Mouse (Mus musculus) embryonic fibroblast, embryonic 13.5 days (primary cell): ENCODE data around the gene Xiap. TPM values are rescaled to one million over a fixed set of nuclear protein-coding genes. Genes with fewer than 3 reads are reported as not detected.

Experiments used
- H3K27ac ChIP-seq: 2 replicates; pipeline ENCODE4 v1.5.1; 2012; ENCODE audit warnings: low read length, control low read depth, inconsistent platforms; ENCODE audit not compliant: insufficient read depth
- H3K4me1 ChIP-seq: 2 replicates; pipeline ENCODE4 v1.6.1; 2011; ENCODE audit warnings: low read length; ENCODE audit not compliant: control insufficient read depth, insufficient read depth
- H3K4me3 ChIP-seq: 2 replicates; pipeline ENCODE4 v1.5.1; 2011; ENCODE audit warnings: mild to moderate bottlenecking, control low read depth, low read length; ENCODE audit not compliant: insufficient read depth
- CTCF ChIP-seq: IDR thresholded peaks from 2 replicates; pipeline ENCODE4 v1.5.1; 2011; ENCODE audit warnings: mild to moderate bottlenecking, control low read depth, low read length, moderate library complexity, borderline replicate concordance; ENCODE audit not compliant: insufficient read depth
- POLR2A ChIP-seq: IDR thresholded peaks from 2 replicates; pipeline ENCODE4 v1.6.1; 2011; ENCODE audit warnings: low read depth, mild to moderate bottlenecking, control low read depth, low read length, moderate library complexity
- polyA plus RNA-seq: library from polyadenylated mRNA; stranded (reverse); fragments of >200 nt; gene quantifications from 2 replicates; pipeline ENCODE4 v1.2.4, GENCODE M21; 2011; ENCODE audit warnings: low read depth; ENCODE audit not compliant: missing spikeins, insufficient read length

Gene Xiap
- polyA plus RNA-seq, 1 experiment, result 47.4 TPM

GRCm38 (mm10) chrX:42068875-42069257, 9.4 kb downstream of the Xiap start:
- no peak for TF ChIP-seq POLR2A
- no peak for TF ChIP-seq CTCF
- Histone ChIP-seq H3K4me3 (peak overlapping the region; percentile 62), H3K4me1 (no peaks in the 10 kb centered on the region; the same call in 1 of the 2 replicates), H3K27ac (peak overlapping the region; percentile 99)

- H3K27ac ChIP-seq, result no peak overlapping the region
- no peak overlapping the region for H3K4me3 ChIP-seq
- no peak for TF ChIP-seq CTCF
- no peak for TF ChIP-seq POLR2A
- H3K4me1 ChIP-seq, result peaks cover 2% of the 10 kb centered on the region; the same call in 1 of the 2 replicates
These were observed 28.3 kb downstream of the Xiap start for GRCm38 (mm10) chrX:42087731-42088130.

GRCm38 (mm10) chrX:42088136-42088535, 28.7 kb downstream of the Xiap start:
- H3K27ac ChIP-seq, result no peak overlapping the region
- TF ChIP-seq POLR2A, result no peak
- TF ChIP-seq CTCF, result no peak
- H3K4me1 ChIP-seq, result peaks cover 2% of the 10 kb centered on the region; the same call in 1 of the 2 replicates
- no peak overlapping the region for H3K4me3 ChIP-seq

GRCm38 (mm10) chrX:42107137-42107536, 47.7 kb downstream of the Xiap start:
- TF ChIP-seq CTCF (no peak), POLR2A (no peak)

GRCm38 (mm10) chrX:42110585-42110984, 51.1 kb downstream of the Xiap start:
- no peak for TF ChIP-seq CTCF
- no peak for TF ChIP-seq POLR2A
- no peak overlapping the region for H3K4me3 ChIP-seq
- H3K4me1 ChIP-seq, result no peaks in the 10 kb centered on the region
- H3K27ac ChIP-seq, result no peak overlapping the region

More at GRCm38 (mm10) chrX:42107137-42107536, 47.7 kb downstream of the Xiap start:
- Histone ChIP-seq H3K4me3 (no peak overlapping the region), H3K4me1 (no peaks in the 10 kb centered on the region; the same call in 1 of the 2 replicates), H3K27ac (no peak overlapping the region)

- Histone ChIP-seq H3K4me1 (no peaks in the 10 kb centered on the region), H3K4me3 (no peak overlapping the region), H3K27ac (no peak overlapping the region)
- TF ChIP-seq POLR2A, result no peak
- TF ChIP-seq CTCF, result no peak
These were observed 60.1 kb downstream of the Xiap start for GRCm38 (mm10) chrX:42119442-42120048.

- TF ChIP-seq CTCF, result no peak
- TF ChIP-seq POLR2A, result no peak
- Histone ChIP-seq H3K27ac (no peak overlapping the region), H3K4me1 (no peaks in the 10 kb centered on the region), H3K4me3 (no peak overlapping the region)
These were observed 65.7 kb downstream of the Xiap start for GRCm38 (mm10) chrX:42124963-42125697.

- H3K27ac ChIP-seq, result peak overlapping the region; percentile 85
These were observed 80.4 kb downstream of the Xiap start for GRCm38 (mm10) chrX:42139882-42140281.

GRCm38 (mm10) chrX:42142620-42143019, 83.1 kb downstream of the Xiap start:
- no peak overlapping the region for H3K27ac ChIP-seq
- TF ChIP-seq CTCF (no peak), POLR2A (no peak)
- peaks cover 2% of the 10 kb centered on the region; the same call in 1 of the 2 replicates for H3K4me1 ChIP-seq
- H3K4me3 ChIP-seq, result no peak overlapping the region

More at GRCm38 (mm10) chrX:42139882-42140281, 80.4 kb downstream of the Xiap start:
- no peak overlapping the region for H3K4me3 ChIP-seq
- H3K4me1 ChIP-seq, result peaks cover 2% of the 10 kb centered on the region; the same call in 1 of the 2 replicates
- no peak for TF ChIP-seq CTCF
- TF ChIP-seq POLR2A, result no peak

- H3K27ac ChIP-seq, result no peak overlapping the region
- H3K4me1 ChIP-seq, result peaks cover 5% of the 10 kb centered on the region
- no peak overlapping the region for H3K4me3 ChIP-seq
- no peak for TF ChIP-seq CTCF
- TF ChIP-seq POLR2A, result no peak
These were observed 84.5 kb downstream of the Xiap start for GRCm38 (mm10) chrX:42143991-42144390.
